Mouse (Mus musculus) spleen, adult 2 months (tissue): ENCODE data around the gene Pstpip1.

Experiments used
- CTCF ChIP-seq: fragments of 200-500 bp; IDR thresholded peaks from 2 replicates; pipeline ENCODE4 v1.5.1; 2011; ENCODE audit warnings: mild to moderate bottlenecking, inconsistent platforms; ENCODE audit not compliant: insufficient read depth, insufficient read length, insufficient replicate concordance; ENCODE audit errors: extremely low read depth
- POLR2A ChIP-seq: fragments of 200-500 bp; IDR thresholded peaks from 2 replicates; pipeline ENCODE4 v1.6.1; 2011; ENCODE audit warnings: low read depth, low read length, inconsistent platforms

- TF ChIP-seq POLR2A (no peak), CTCF (no peak)
These were observed 52.0 kb downstream of the Pstpip1 start for GRCm38 (mm10) chr9:56141776-56142175.
